Mouse (Mus musculus) liver, postnatal 0 days (tissue): Measurements from ENCODE around the gene Chit1. TPM values are rescaled to one million over a fixed set of nuclear protein-coding genes. Genes with fewer than 3 reads are reported as not detected.

Source experiments
- ATAC-seq: fragments of 200-750 bp; cut with Nextera tagmentation; 2 replicates; pipeline ENCODE4 v1.8.0; 2017; ENCODE audit warnings: mild to moderate bottlenecking, moderate library complexity
- DNase-seq: peaks from one replicate; pipeline ENCODE4 v3.0.0-alpha.2; 2016
- H3K27ac ChIP-seq: fragments of 300-500 bp; sonication (generic); 2 replicates; pipeline ENCODE4 v1.5.1; 2014; ENCODE audit warnings: antibody characterized with exemption, moderate library complexity, mild to moderate bottlenecking, low read depth
- H3K27me3 ChIP-seq: fragments of 300-500 bp; sonication (generic); 2 replicates; pipeline ENCODE4 v1.6.1; 2014; ENCODE audit warnings: low read length, control low read depth, mixed read lengths; ENCODE audit not compliant: insufficient read depth
- H3K36me3 ChIP-seq: fragments of 300-500 bp; sonication (generic); replicated peaks from 2 replicates; pipeline ENCODE4 v1.6.1; 2014; ENCODE audit warnings: mild to moderate bottlenecking, control low read depth, low read length, moderate library complexity, mixed read lengths; ENCODE audit not compliant: insufficient read depth
- H3K4me1 ChIP-seq: fragments of 300-500 bp; sonication (generic); 2 replicates; pipeline ENCODE4 v1.6.1; 2014; ENCODE audit warnings: antibody characterized with exemption, mild to moderate bottlenecking, control low read depth; ENCODE audit not compliant: insufficient read depth
- H3K4me2 ChIP-seq: fragments of 300-500 bp; sonication (generic); 2 replicates; pipeline ENCODE4 v1.6.1; 2014; ENCODE audit warnings: low read depth, mild to moderate bottlenecking, low read length, moderate library complexity, mixed read lengths
- H3K4me3 ChIP-seq: fragments of 300-500 bp; sonication (generic); 2 replicates; pipeline ENCODE4 v1.5.1; 2014; ENCODE audit warnings: low read depth, low read length
- H3K9ac ChIP-seq: fragments of 300-500 bp; sonication (generic); replicated peaks from 2 replicates; pipeline ENCODE4 v1.6.1; 2014; ENCODE audit warnings: mild to moderate bottlenecking, moderate library complexity
- H3K9me3 ChIP-seq: fragments of 300-500 bp; sonication (generic); 2 replicates; pipeline ENCODE4 v1.6.1; 2016; ENCODE audit warnings: mild to moderate bottlenecking, control low read depth, low read length, mixed read lengths
- CTCF ChIP-seq: sonication (generic); IDR thresholded peaks from 2 replicates; pipeline ENCODE4 v1.5.1; 2016; ENCODE audit warnings: antibody characterized with exemption, low read depth
- EP300 ChIP-seq: IDR thresholded peaks from 2 replicates; pipeline ENCODE4 v1.6.1; 2016; ENCODE audit warnings: antibody characterized with exemption, low read depth, mild to moderate bottlenecking
- WGBS: fragments of 180-500 bp; shearing (Covaris S2); extraction: QIAGEN DNeasy Blood & Tissue Kit; methylation state at CpG from one replicate; pipeline ENCODE4 v1.1.7; 2014; ENCODE audit not compliant: insufficient replicate concordance; 5-methylcytosine and 5-hydroxymethylcytosine counted together
- polyA plus RNA-seq: library from polyadenylated mRNA; unstranded; fragments of >200 nt; fragmentation: Nextera tagmentation; extraction: Ambion mirVana; gene quantifications from 2 replicates; pipeline ENCODE4 v1.2.1, GENCODE M21; 2015

The Chit1 gene
- polyA plus RNA-seq, 1 experiment from 2014 or later, result 0.26 TPM

DNA sequence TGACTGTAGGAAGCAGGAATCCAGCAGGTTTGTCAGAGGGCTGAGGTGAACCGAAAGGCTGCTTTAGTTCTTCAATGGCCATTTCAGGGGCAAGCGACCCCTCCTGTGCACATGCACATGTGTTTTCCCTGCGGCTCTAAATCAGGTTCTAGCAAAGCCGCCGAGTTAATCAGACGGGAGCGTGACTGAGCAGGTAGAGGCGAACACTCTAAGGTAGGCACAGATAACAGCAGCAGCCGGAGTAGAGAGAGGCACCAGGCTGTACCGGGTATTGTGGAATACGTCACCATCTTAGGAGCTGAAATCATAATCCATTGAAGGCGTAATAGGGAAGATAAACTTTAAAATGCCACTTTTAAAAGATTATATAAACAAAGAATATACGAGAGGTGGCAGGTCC is 3.7 kb downstream of the Chit1 start:
- Histone ChIP-seq H3K4me2 (no peak overlapping the region), H3K9ac (no peak overlapping the region), H3K4me1 (peaks cover 5% of the 10 kb centered on the region), H3K36me3 (no peaks in the 10 kb centered on the region), H3K27me3 (no peaks in the 10 kb centered on the region), H3K4me3 (no peak overlapping the region), H3K27ac (no peak overlapping the region), H3K9me3 (no peaks in the 10 kb centered on the region; the same call in 1 of the 2 replicates)
- DNase-seq, result no peak
- TF ChIP-seq EP300 (no peak), CTCF (no peak)
- no peak for ATAC-seq
- 79% methylated on average over 13 of the region's 13 CpGs for WGBS

DNA sequence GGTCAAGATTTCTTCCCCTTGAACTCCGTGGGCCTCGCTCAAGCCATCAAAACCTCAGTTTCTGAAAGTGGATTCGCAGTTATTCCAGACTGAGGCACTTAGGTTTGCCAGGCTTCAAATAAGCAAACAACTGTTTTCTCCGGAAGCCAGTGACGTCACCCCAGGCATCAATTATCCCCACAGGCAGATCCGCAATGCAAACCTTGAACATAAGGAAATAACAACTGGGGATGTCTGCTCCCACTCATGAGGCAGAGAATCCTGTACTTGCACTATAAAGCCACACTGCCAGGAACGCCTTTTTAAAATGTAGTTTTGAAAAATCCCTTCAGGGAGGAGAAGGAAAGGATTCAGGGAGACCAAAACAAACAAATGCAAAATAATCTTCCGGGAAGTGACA is 4.4 kb downstream of the Chit1 start:
- Histone ChIP-seq H3K4me1 (peaks cover 2% of the 10 kb centered on the region), H3K27ac (no peak overlapping the region), H3K4me2 (no peak overlapping the region), H3K36me3 (no peaks in the 10 kb centered on the region), H3K9me3 (no peaks in the 10 kb centered on the region; the same call in 1 of the 2 replicates), H3K4me3 (no peak overlapping the region), H3K27me3 (no peaks in the 10 kb centered on the region), H3K9ac (no peak overlapping the region)
- TF ChIP-seq EP300 (no peak), CTCF (no peak)
- 68% methylated on average over 8 of the region's 8 CpGs for WGBS
- DNase-seq, result no peak
- ATAC-seq, result no peak

DNA sequence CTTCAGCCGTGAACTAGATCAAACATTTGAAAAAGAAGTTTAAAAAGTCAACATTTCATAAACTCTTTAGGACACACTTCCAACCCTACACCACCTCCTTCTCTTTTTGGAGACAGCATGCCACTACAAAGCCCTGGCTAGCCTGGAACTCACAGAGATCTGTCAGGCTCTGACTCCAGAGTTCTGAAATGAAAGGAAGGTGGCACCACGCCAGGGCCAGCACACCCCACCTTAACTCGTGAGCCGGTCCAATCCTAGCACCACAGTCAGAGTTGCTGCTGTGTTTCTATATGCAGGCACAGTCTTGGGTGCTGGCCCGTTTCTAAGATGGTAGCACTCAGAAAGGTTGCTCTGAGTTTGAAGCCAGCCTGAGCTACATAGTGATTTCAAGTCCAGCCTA is 6.1 kb downstream of the Chit1 start:
- TF ChIP-seq CTCF (no peak), EP300 (no peak)
- Histone ChIP-seq H3K36me3 (no peaks in the 10 kb centered on the region), H3K4me3 (no peak overlapping the region), H3K4me1 (no peaks in the 10 kb centered on the region), H3K27ac (no peak overlapping the region), H3K27me3 (no peaks in the 10 kb centered on the region), H3K9ac (no peak overlapping the region), H3K4me2 (no peak overlapping the region), H3K9me3 (no peaks in the 10 kb centered on the region; the same call in 1 of the 2 replicates)
- ATAC-seq (no peak), DNase-seq (no peak)
- WGBS, result 71% methylated on average over 5 of the region's 5 CpGs

DNA sequence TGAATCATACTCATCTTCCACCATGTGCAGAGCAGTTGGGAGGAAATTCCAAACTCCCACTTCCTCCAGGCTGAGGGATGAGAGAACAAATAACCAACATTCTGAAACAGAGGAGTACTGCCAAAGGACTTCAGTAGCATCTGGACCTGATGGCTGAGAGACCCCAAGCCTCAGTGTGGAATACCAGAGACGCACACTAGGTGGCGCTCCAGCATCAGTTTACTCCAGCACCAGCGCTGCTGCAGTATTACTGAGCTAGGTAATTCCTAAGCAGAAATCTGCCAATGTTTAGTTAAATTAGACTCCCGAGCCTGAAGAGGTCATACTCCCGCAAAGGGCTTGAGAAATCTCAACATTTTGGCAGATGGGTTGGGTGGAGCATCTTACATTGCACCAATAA is 9.1 kb downstream of the Chit1 start:
- no peak overlapping the region for H3K27ac ChIP-seq
- H3K4me2 ChIP-seq, result no peak overlapping the region
- WGBS, result 4% methylated on average over 5 of the region's 5 CpGs
- DNase-seq (peak; percentile 86), ATAC-seq (0 out of 2 replicates have a peak, but pooled peaks have one; percentile 43)
- H3K27me3 ChIP-seq, result no peaks in the 10 kb centered on the region
- no peaks in the 10 kb centered on the region for H3K36me3 ChIP-seq
- H3K9ac ChIP-seq, result no peak overlapping the region
- H3K4me3 ChIP-seq, result no peak overlapping the region
- no peaks in the 10 kb centered on the region for H3K4me1 ChIP-seq
- TF ChIP-seq CTCF (peak; percentile 90), EP300 (no peak)
- no peaks in the 10 kb centered on the region; the same call in 1 of the 2 replicates for H3K9me3 ChIP-seq

DNA sequence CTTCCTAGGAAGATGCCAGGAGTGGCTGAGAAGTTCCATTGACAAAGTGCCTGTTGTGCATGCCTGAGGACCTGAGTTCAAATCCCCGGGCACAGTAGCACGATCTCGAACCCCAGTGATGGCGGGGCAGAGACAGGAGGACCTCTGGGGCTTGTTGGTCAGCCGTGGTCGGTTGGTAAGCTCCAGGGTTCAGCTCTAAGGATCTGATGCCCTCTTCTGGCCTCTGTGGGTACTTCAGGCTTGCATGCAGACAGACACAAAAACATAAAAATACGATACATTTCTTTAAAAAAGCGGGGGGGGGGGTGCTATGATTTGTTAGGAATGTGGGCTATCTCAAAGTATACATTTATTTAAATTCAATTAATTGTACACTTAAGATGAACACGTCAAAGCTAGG is 11.2 kb downstream of the Chit1 start:
- no peak overlapping the region for H3K4me3 ChIP-seq
- H3K36me3 ChIP-seq, result no peaks in the 10 kb centered on the region
- no peaks in the 10 kb centered on the region for H3K27me3 ChIP-seq
- H3K27ac ChIP-seq, result no peak overlapping the region
- no peak overlapping the region for H3K9ac ChIP-seq
- DNase-seq (peak; percentile 71), ATAC-seq (no peak)
- no peak overlapping the region for H3K4me2 ChIP-seq
- 50% methylated on average over 9 of the region's 9 CpGs for WGBS
- no peaks in the 10 kb centered on the region; the same call in 1 of the 2 replicates for H3K9me3 ChIP-seq
- TF ChIP-seq CTCF (peak; percentile 75), EP300 (no peak)
- no peaks in the 10 kb centered on the region for H3K4me1 ChIP-seq

GRCm38 (mm10) chr1:134133316-134133715 is 22.3 kb downstream of the Chit1 start:
- Histone ChIP-seq H3K4me2 (no peak overlapping the region), H3K27me3 (no peaks in the 10 kb centered on the region), H3K9me3 (no peaks in the 10 kb centered on the region), H3K36me3 (no peaks in the 10 kb centered on the region), H3K4me1 (no peaks in the 10 kb centered on the region), H3K4me3 (no peak overlapping the region), H3K27ac (no peak overlapping the region), H3K9ac (no peak overlapping the region)
- 67% methylated on average over 11 of the region's 11 CpGs for WGBS
- DNase-seq (no peak), ATAC-seq (no peak)
- TF ChIP-seq EP300 (no peak), CTCF (no peak)

DNA sequence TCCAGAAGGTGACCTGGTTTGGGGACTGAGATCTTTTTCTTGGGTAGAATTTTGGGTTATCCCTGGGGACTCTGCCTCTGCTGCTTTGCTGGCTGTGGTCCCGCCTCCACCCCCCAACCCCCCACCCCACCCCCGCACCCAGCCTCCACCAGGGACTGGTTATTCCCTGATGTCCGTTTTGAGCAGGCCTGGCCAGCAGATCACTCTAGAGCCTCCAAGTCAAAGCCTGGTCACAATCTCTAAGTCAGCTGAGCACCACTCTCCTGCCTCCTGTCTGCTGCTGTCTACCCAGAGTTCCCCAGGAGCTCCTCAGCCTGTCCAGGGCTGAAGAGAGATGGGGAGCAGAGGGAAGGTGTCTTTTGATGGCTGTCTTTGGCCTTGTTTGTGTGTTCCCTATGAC is 25.3 kb downstream of the Chit1 start:
- Histone ChIP-seq H3K4me2 (no peak overlapping the region), H3K36me3 (no peaks in the 10 kb centered on the region), H3K4me1 (no peaks in the 10 kb centered on the region), H3K27ac (no peak overlapping the region), H3K27me3 (no peaks in the 10 kb centered on the region), H3K4me3 (no peak overlapping the region), H3K9ac (no peak overlapping the region), H3K9me3 (no peaks in the 10 kb centered on the region)
- DNase-seq, result no peak
- no peak for ATAC-seq
- TF ChIP-seq CTCF (no peak), EP300 (no peak)
- WGBS, result 59% methylated on average over 3 of the region's 3 CpGs
